Mouse (Mus musculus): ENCODE results near the gene Chkb. TPM values are rescaled to one million over a fixed set of nuclear protein-coding genes. Genes with fewer than 3 reads are reported as not detected.

Chkb gene
- polyA plus RNA-seq, 1 experiment = 115 TPM

GRCm38 (mm10) chr15:89473370-89473769 is 43.7 kb upstream of the Chkb start:
- no peak for TF ChIP-seq CTCF (IDR thresholded peaks at IDR 0.05; ENCODE audit: low read depth, low read length)
- TF ChIP-seq POLR2A (IDR thresholded peaks at IDR 0.05; ENCODE audit: borderline replicate concordance, low read depth, low read length) = no peak
- Histone ChIP-seq H3K4me1 (ENCODE audit: control insufficient read depth, insufficient read depth, low read length) (peaks cover 9% of the 10 kb centered on the region), H3K4me3 (ENCODE audit: insufficient read depth, low read length) (no peak overlapping the region), H3K27ac (ENCODE audit: insufficient read depth, low read depth, low read length) (no peak overlapping the region)

GRCm38 (mm10) chr15:89471476-89471875 is 41.8 kb upstream of the Chkb start:
- no peak for TF ChIP-seq POLR2A (IDR thresholded peaks at IDR 0.05; ENCODE audit: borderline replicate concordance, low read depth, low read length)
- no peak for TF ChIP-seq CTCF (IDR thresholded peaks at IDR 0.05; ENCODE audit: low read depth, low read length)
- no peak overlapping the region for H3K4me3 ChIP-seq (ENCODE audit: insufficient read depth, low read length)

GRCm38 (mm10) chr15:89468577-89468976 is 38.9 kb upstream of the Chkb start:
- Histone ChIP-seq H3K4me1 (ENCODE audit: control insufficient read depth, insufficient read depth, low read length) (no peaks in the 10 kb centered on the region), H3K4me3 (ENCODE audit: insufficient read depth, low read length) (no peak overlapping the region), H3K27ac (ENCODE audit: insufficient read depth, low read depth, low read length) (no peak overlapping the region)
- no peak for TF ChIP-seq CTCF (IDR thresholded peaks at IDR 0.05; ENCODE audit: low read depth, low read length)
- no peak for TF ChIP-seq POLR2A (IDR thresholded peaks at IDR 0.05; ENCODE audit: borderline replicate concordance, low read depth, low read length)

More at GRCm38 (mm10) chr15:89471476-89471875, 41.8 kb upstream of the Chkb start:
- Histone ChIP-seq H3K4me1 (ENCODE audit: control insufficient read depth, insufficient read depth, low read length) (peaks cover 3% of the 10 kb centered on the region), H3K27ac (ENCODE audit: insufficient read depth, low read depth, low read length) (no peak overlapping the region)

- Histone ChIP-seq H3K4me3 (ENCODE audit: insufficient read depth, low read length) (no peak overlapping the region), H3K27ac (ENCODE audit: insufficient read depth, low read depth, low read length) (no peak overlapping the region), H3K4me1 (ENCODE audit: control insufficient read depth, insufficient read depth, low read length) (no peaks in the 10 kb centered on the region)
- TF ChIP-seq CTCF (IDR thresholded peaks at IDR 0.05; ENCODE audit: low read depth, low read length) = no peak
- TF ChIP-seq POLR2A (IDR thresholded peaks at IDR 0.05; ENCODE audit: borderline replicate concordance, low read depth, low read length) = no peak
Observed at GRCm38 (mm10) chr15:89465052-89465451, 35.3 kb upstream of the Chkb start.

GRCm38 (mm10) chr15:89463334-89464235 is 33.9 kb upstream of the Chkb start:
- H3K4me1 ChIP-seq (ENCODE audit: control insufficient read depth, insufficient read depth, low read length) = no peaks in the 10 kb centered on the region
- TF ChIP-seq POLR2A (IDR thresholded peaks at IDR 0.05; ENCODE audit: borderline replicate concordance, low read depth, low read length) (no peak), CTCF (IDR thresholded peaks at IDR 0.05; ENCODE audit: low read depth, low read length) (no peak)
- H3K4me3 ChIP-seq (ENCODE audit: insufficient read depth, low read length) = no peak overlapping the region
- H3K27ac ChIP-seq (ENCODE audit: insufficient read depth, low read depth, low read length) = no peak overlapping the region

- H3K4me3 ChIP-seq (ENCODE audit: insufficient read depth, low read length) = no peak overlapping the region
- H3K4me1 ChIP-seq (ENCODE audit: control insufficient read depth, insufficient read depth, low read length) = no peaks in the 10 kb centered on the region
- TF ChIP-seq CTCF (IDR thresholded peaks at IDR 0.05; ENCODE audit: low read depth, low read length) (no peak), POLR2A (IDR thresholded peaks at IDR 0.05; ENCODE audit: borderline replicate concordance, low read depth, low read length) (no peak)
- H3K27ac ChIP-seq (ENCODE audit: insufficient read depth, low read depth, low read length) = no peak overlapping the region
Observed at GRCm38 (mm10) chr15:89462176-89462575, 32.5 kb upstream of the Chkb start.

GRCm38 (mm10) chr15:89461321-89461720 is 31.6 kb upstream of the Chkb start:
- Histone ChIP-seq H3K4me1 (ENCODE audit: control insufficient read depth, insufficient read depth, low read length) (no peaks in the 10 kb centered on the region), H3K27ac (ENCODE audit: insufficient read depth, low read depth, low read length) (no peak overlapping the region), H3K4me3 (ENCODE audit: insufficient read depth, low read length) (no peak overlapping the region)
- TF ChIP-seq CTCF (IDR thresholded peaks at IDR 0.05; ENCODE audit: low read depth, low read length) (no peak), POLR2A (IDR thresholded peaks at IDR 0.05; ENCODE audit: borderline replicate concordance, low read depth, low read length) (no peak)

- Histone ChIP-seq H3K4me1 (ENCODE audit: control insufficient read depth, insufficient read depth, low read length) (no peaks in the 10 kb centered on the region), H3K4me3 (ENCODE audit: insufficient read depth, low read length) (no peak overlapping the region), H3K27ac (ENCODE audit: insufficient read depth, low read depth, low read length) (no peak overlapping the region)
- TF ChIP-seq CTCF (IDR thresholded peaks at IDR 0.05; ENCODE audit: low read depth, low read length) (no peak), POLR2A (IDR thresholded peaks at IDR 0.05; ENCODE audit: borderline replicate concordance, low read depth, low read length) (no peak)
Observed at GRCm38 (mm10) chr15:89460298-89460697, 30.6 kb upstream of the Chkb start.

GRCm38 (mm10) chr15:89459821-89460220 is 30.1 kb upstream of the Chkb start:
- TF ChIP-seq POLR2A (IDR thresholded peaks at IDR 0.05; ENCODE audit: borderline replicate concordance, low read depth, low read length) = no peak
- TF ChIP-seq CTCF (IDR thresholded peaks at IDR 0.05; ENCODE audit: low read depth, low read length) = no peak
- no peak overlapping the region for H3K4me3 ChIP-seq (ENCODE audit: insufficient read depth, low read length)
- no peak overlapping the region for H3K27ac ChIP-seq (ENCODE audit: insufficient read depth, low read depth, low read length)
- no peaks in the 10 kb centered on the region for H3K4me1 ChIP-seq (ENCODE audit: control insufficient read depth, insufficient read depth, low read length)

GRCm38 (mm10) chr15:89458942-89459341 is 29.2 kb upstream of the Chkb start:
- no peak overlapping the region for H3K27ac ChIP-seq (ENCODE audit: insufficient read depth, low read depth, low read length)
- TF ChIP-seq POLR2A (IDR thresholded peaks at IDR 0.05; ENCODE audit: borderline replicate concordance, low read depth, low read length) (no peak), CTCF (IDR thresholded peaks at IDR 0.05; ENCODE audit: low read depth, low read length) (no peak)
- H3K4me1 ChIP-seq (ENCODE audit: control insufficient read depth, insufficient read depth, low read length) = no peaks in the 10 kb centered on the region
- no peak overlapping the region for H3K4me3 ChIP-seq (ENCODE audit: insufficient read depth, low read length)
